In genomic region chr19:43917406-43917691, GRCm38 (mm10) we compare ENCODE assay signal across 13 mouse cellular contexts. TPM values are rescaled to one million over a fixed set of nuclear protein-coding genes. Genes with fewer than 3 reads are reported as not detected.
DNase-seq lines count a peak whose midpoint lies in the region; ATAC-seq and TF ChIP-seq lines count a peak whose summit lies in the region.
"Had no signal": no experiment of that assay in that cellular context is flagged by ENCODE, and none has a peak within 500 bp of the region (broad histone marks: within the 10 kb centered on the region; RNA-seq: fewer than 3 reads in every experiment).

No protein-coding gene starts in this region.

- no peaks in the 10 kb centered on the region; the same call in 1 of the 2 replicates for H3K79me2 ChIP-seq in heart, adult 2 months (replicated peaks; ENCODE audit: control insufficient read depth, insufficient read depth, low read length)

- no peak overlapping the region for H3K27ac ChIP-seq in heart, adult 2 months
- H3K27ac ChIP-seq in lung, embryonic 15.5 days: no peak overlapping the region
- peak overlapping the region; percentile 85 for H3K27ac ChIP-seq in bone marrow, adult 2 months (ENCODE audit: control insufficient read depth, insufficient read depth, low read depth, low read length, poor library complexity)
- H3K27ac ChIP-seq in liver, postnatal 0 days (ENCODE audit: low read depth): peak overlapping the region; percentile 57
- H3K27ac ChIP-seq in midbrain, embryonic 13.5 days: no peak overlapping the region
- H3K27ac ChIP-seq in kidney, embryonic 16.5 days (ENCODE audit: low read length): no peak overlapping the region
- H3K27ac ChIP-seq: hindbrain, postnatal 0 days; kidney, postnatal 0 days had no signal

- TF ChIP-seq EP300 in heart, adult 2 months (IDR thresholded peaks at IDR 0.05; ENCODE audit: insufficient read depth, low read depth, low read length): no peak
- TF ChIP-seq EP300 in liver, postnatal 0 days (IDR thresholded peaks at IDR 0.05; ENCODE audit: low read depth): no peak

- no peaks in the 10 kb centered on the region for H3K27me3 ChIP-seq in heart, adult 2 months (ENCODE audit: control insufficient read depth, insufficient read depth, low read length)
- H3K27me3 ChIP-seq in lung, embryonic 15.5 days: no peaks in the 10 kb centered on the region
- H3K27me3 ChIP-seq in liver, postnatal 0 days (ENCODE audit: insufficient read depth, low read length): no peaks in the 10 kb centered on the region
- peaks cover 13% of the 10 kb centered on the region for H3K27me3 ChIP-seq in midbrain, embryonic 13.5 days
- no peaks in the 10 kb centered on the region for H3K27me3 ChIP-seq in kidney, embryonic 16.5 days (ENCODE audit: insufficient read depth, low read length)

- H3K9me3 ChIP-seq in lung, embryonic 15.5 days: no peaks in the 10 kb centered on the region
- no peaks in the 10 kb centered on the region for H3K9me3 ChIP-seq in liver, postnatal 0 days (ENCODE audit: low read length)
- no peaks in the 10 kb centered on the region for H3K9me3 ChIP-seq in midbrain, embryonic 13.5 days
- H3K9me3 ChIP-seq in kidney, embryonic 16.5 days (ENCODE audit: low read length): no peaks in the 10 kb centered on the region

- H3K36me3 ChIP-seq in heart, adult 2 months (ENCODE audit: control insufficient read depth, insufficient read depth, low read length): no peaks in the 10 kb centered on the region; the same call in 1 of the 2 replicates
- H3K36me3 ChIP-seq in lung, embryonic 15.5 days: no peaks in the 10 kb centered on the region
- H3K36me3 ChIP-seq in liver, postnatal 0 days (replicated peaks; ENCODE audit: insufficient read depth, low read length): no peaks in the 10 kb centered on the region
- no peaks in the 10 kb centered on the region for H3K36me3 ChIP-seq in midbrain, embryonic 13.5 days
- no peaks in the 10 kb centered on the region for H3K36me3 ChIP-seq in kidney, embryonic 16.5 days (ENCODE audit: insufficient read depth, low read length)

- H3K4me2 ChIP-seq in lung, embryonic 15.5 days: peak overlapping the region; percentile 51
- H3K4me2 ChIP-seq in liver, postnatal 0 days (ENCODE audit: low read depth, low read length): peak overlapping the region; percentile 55
- no peak overlapping the region for H3K4me2 ChIP-seq in midbrain, embryonic 13.5 days (replicated peaks)
- no peak overlapping the region for H3K4me2 ChIP-seq in kidney, embryonic 16.5 days (replicated peaks; ENCODE audit: low read depth, low read length)

- H3K9ac ChIP-seq in heart, adult 2 months (ENCODE audit: low read depth, low read length): no peak overlapping the region
- no peak overlapping the region for H3K9ac ChIP-seq in lung, embryonic 15.5 days
- 0 out of 2 replicates have a peak overlapping the region, but pooled peaks have one; percentile 11 for H3K9ac ChIP-seq in liver, postnatal 0 days (replicated peaks)
- H3K9ac ChIP-seq in midbrain, embryonic 13.5 days (replicated peaks): no peak overlapping the region
- H3K9ac ChIP-seq in kidney, embryonic 16.5 days (replicated peaks; ENCODE audit: low read length): no peak overlapping the region

- intact Hi-C loops in heart, adult 2 months (cut with DNase I): loop anchor here (5.0 kb wide), 1 partner anchor 40 kb away; no protein-coding TSS in a partner anchor
- intact Hi-C loops in heart, postnatal 10 days (cut with DNase I): no loop called here

- peak overlapping the region; percentile 28 for H3K4me3 ChIP-seq in heart, adult 2 months
- peak overlapping the region; percentile 20; the same call in 1 of the 2 replicates for H3K4me3 ChIP-seq in lung, embryonic 15.5 days
- H3K4me3 ChIP-seq in bone marrow, adult 2 months (replicated peaks; ENCODE audit: control insufficient read depth, low read depth, low read length): peak overlapping the region; percentile 65
- H3K4me3 ChIP-seq in liver, postnatal 0 days (ENCODE audit: low read depth, low read length): no peak overlapping the region
- no peak overlapping the region for H3K4me3 ChIP-seq in midbrain, embryonic 13.5 days (replicated peaks)
- H3K4me3 ChIP-seq in kidney, embryonic 16.5 days (ENCODE audit: low read length): no peak overlapping the region

- peaks cover 14% of the 10 kb centered on the region for H3K4me1 ChIP-seq in heart, adult 2 months (ENCODE audit: control insufficient read depth, insufficient read depth, low read length)
- H3K4me1 ChIP-seq in lung, embryonic 15.5 days: peaks cover 31% of the 10 kb centered on the region
- H3K4me1 ChIP-seq in bone marrow, adult 2 months (ENCODE audit: control insufficient read depth, insufficient read depth, low read length): peaks cover 1% of the 10 kb centered on the region
- H3K4me1 ChIP-seq in liver, postnatal 0 days (ENCODE audit: insufficient read depth): peaks cover 33% of the 10 kb centered on the region
- H3K4me1 ChIP-seq in midbrain, embryonic 13.5 days (replicated peaks): peaks cover 8% of the 10 kb centered on the region
- peaks cover 30% of the 10 kb centered on the region for H3K4me1 ChIP-seq in kidney, embryonic 16.5 days (ENCODE audit: insufficient read depth, low read length)

- TF ChIP-seq POLR2A in heart, adult 2 months (IDR thresholded peaks at IDR 0.05; ENCODE audit: insufficient read depth, low read depth, low read length): no peak
- TF ChIP-seq POLR2A in bone marrow, adult 2 months (IDR thresholded peaks at IDR 0.05; ENCODE audit: borderline replicate concordance, control insufficient read depth, low read depth, low read length): no peak

- 71% methylated on average over 2 of the region's 2 CpGs for WGBS in heart, adult 2 months
- 60% methylated on average over 2 of the region's 2 CpGs for WGBS in lung, embryonic 15.5 days
- WGBS in bone marrow, adult 2 months: 8% methylated on average over 2 of the region's 2 CpGs
- 20% methylated on average over 2 of the region's 2 CpGs for WGBS in liver, postnatal 0 days (ENCODE audit: insufficient replicate concordance)
- WGBS in midbrain, embryonic 13.5 days: 77% methylated on average over 2 of the region's 2 CpGs
- WGBS in kidney, embryonic 16.5 days: 80% methylated on average over 2 of the region's 2 CpGs

- no peak for ATAC-seq in lung, embryonic 15.5 days (ENCODE audit: borderline replicate concordance, extremely low read depth, low FRiP score, low TSS enrichment)
- ATAC-seq in liver, postnatal 0 days: no peak
- no peak for ATAC-seq in midbrain, embryonic 13.5 days
- ATAC-seq in kidney, embryonic 16.5 days (ENCODE audit: low FRiP score, low TSS enrichment): no peak
- ATAC-seq: hindbrain, postnatal 0 days; midbrain, embryonic 16.5 days had no signal

- no peak for DNase-seq in heart, adult 2 months
- DNase-seq in heart, postnatal 10 days: no peak
- DNase-seq in lung, postnatal 10 days: no peak
- no peak for DNase-seq in liver, postnatal 0 days
- DNase-seq: adrenal gland, adult 8-10 months; cerebellum, postnatal 14 days had no signal

- TF ChIP-seq CTCF in heart, adult 2 months (IDR thresholded peaks at IDR 0.05): no peak
- TF ChIP-seq CTCF in bone marrow, adult 2 months (IDR thresholded peaks at IDR 0.05; ENCODE audit: control insufficient read depth, insufficient read depth, low read length): no peak
- no peak for TF ChIP-seq CTCF in liver, postnatal 0 days (IDR thresholded peaks at IDR 0.05; ENCODE audit: low read depth)

RNA-seq across cellular contexts. Expression of gene Dnmbp, which starts 22.6 kb away (rescaled TPM):
- total RNA-seq in heart, adult 2 months (2021): 1 to 10 TPM; 8.1 to 9.8 TPM
- polyA plus RNA-seq in heart, adult 2 months (2012; rRNA removed): 7.1 and 9.6 TPM in 2 replicates
- 10 to 100 TPM; 11.2 to 13.2 TPM for total RNA-seq in heart, postnatal 10 days (2021)
- polyA plus RNA-seq in lung, embryonic 15.5 days (2015; fragmentation: Nextera tagmentation; extraction: Ambion mirVana): 22.2 and 22.4 TPM in 2 replicates
- 2.7 and 6.1 TPM in 2 replicates for polyA plus RNA-seq in bone marrow, adult 2 months (2011; ENCODE audit: insufficient read depth, insufficient read length, low replicate concordance, missing spikeins)
- polyA plus RNA-seq in liver, postnatal 0 days (2015; fragmentation: Nextera tagmentation; extraction: Ambion mirVana): 4.0 and 4.8 TPM in 2 replicates
- polyA plus RNA-seq in midbrain, embryonic 13.5 days (2015; fragmentation: Nextera tagmentation; extraction: Ambion mirVana): 9.8 and 10.8 TPM in 2 replicates
- polyA plus RNA-seq in kidney, embryonic 16.5 days (2015; fragmentation: Nextera tagmentation; extraction: Ambion mirVana): 25.4 and 28.6 TPM in 2 replicates

Comparison
In these comparisons a context has a peak if more than half of its experiments do, and no peak if none do; other contexts are left out.
1. H3K27ac ChIP-seq: peak in bone marrow, adult 2 months (single experiment) and liver, postnatal 0 days (single experiment); none in heart, adult 2 months (single experiment), lung, embryonic 15.5 days (single experiment), midbrain, embryonic 13.5 days (single experiment) and kidney, embryonic 16.5 days (single experiment).
2. H3K4me3 ChIP-seq: peak in heart, adult 2 months (single experiment), lung, embryonic 15.5 days (single experiment) and bone marrow, adult 2 months (single experiment); none in liver, postnatal 0 days (single experiment), midbrain, embryonic 13.5 days (single experiment) and kidney, embryonic 16.5 days (single experiment).
3. H3K4me2 ChIP-seq: peak in lung, embryonic 15.5 days (single experiment) and liver, postnatal 0 days (single experiment); none in midbrain, embryonic 13.5 days (single experiment) and kidney, embryonic 16.5 days (single experiment).